Mouse (Mus musculus) E14TG2a.4 (cell line): ENCODE measurements around the gene Grin2c.

Experiments used
- CTCF ChIP-seq: conservative IDR thresholded peaks from 2 replicates; pipeline ENCODE4 v1.5.1; 2014; ENCODE audit warnings: low read length
- NANOG ChIP-seq: IDR thresholded peaks from 2 replicates; pipeline ENCODE4 v1.6.1; 2014; ENCODE audit warnings: borderline replicate concordance, low read length, mixed read lengths

DNA sequence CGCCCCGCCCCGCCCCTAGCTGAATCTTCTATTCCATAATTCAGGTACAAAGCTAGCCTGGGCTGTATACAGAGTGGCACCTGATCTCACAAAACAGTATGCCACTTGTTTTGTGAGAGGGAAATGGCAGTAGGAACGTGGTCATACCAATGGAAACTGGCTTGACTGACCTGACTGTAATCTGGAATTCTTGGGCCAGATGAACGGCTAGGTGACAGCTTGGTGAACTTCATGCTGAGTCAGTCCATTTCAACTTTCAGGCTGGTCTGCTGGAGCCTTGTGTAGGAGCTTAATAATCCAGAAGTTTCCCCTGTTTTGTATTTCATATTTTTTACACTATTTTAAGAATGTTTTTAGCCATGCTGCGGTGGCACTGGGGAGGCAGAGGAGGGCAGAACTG is 11.1 kb upstream of the Grin2c start:
- TF ChIP-seq CTCF (no peak), NANOG (no peak)
